Mouse (Mus musculus) monocyte, adult 2 months (primary cell): ENCODE measurements around the gene Atf7ip.

Experiments used
- DNase-seq, 2 experiments: peaks; one replicate each; pipeline ENCODE4 v3.0.0; 2022; ENCODE audit warnings: low spot score in 2 of 2, low read depth in 1 of 2

The Atf7ip gene

DNA sequence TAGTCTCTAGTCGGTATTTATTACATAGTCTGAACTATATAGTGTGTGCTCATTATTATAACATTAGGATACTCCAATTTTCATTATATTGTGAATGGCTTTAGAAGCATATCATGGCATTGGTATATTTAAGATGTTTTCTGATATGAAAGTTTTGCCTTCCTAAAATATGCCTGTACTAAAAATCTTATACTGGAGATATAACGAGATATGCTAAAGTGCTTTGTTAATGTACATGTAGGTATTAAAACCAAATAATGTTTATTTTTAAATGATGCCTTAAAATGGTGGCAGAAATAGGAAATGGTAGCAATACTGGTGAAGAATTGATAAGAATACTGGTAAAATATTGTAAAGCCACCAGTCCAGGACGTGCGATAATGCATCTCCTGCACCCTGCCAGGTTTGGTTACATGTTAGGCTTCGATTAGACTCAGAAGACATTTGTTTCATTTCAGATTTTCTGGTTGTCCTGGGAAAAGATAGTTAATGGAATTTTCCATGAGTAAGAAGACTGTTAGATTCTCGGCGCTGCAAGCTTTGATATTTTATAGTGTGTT is 45.7 kb downstream of the Atf7ip start:
- DNase-seq: no peak

DNA sequence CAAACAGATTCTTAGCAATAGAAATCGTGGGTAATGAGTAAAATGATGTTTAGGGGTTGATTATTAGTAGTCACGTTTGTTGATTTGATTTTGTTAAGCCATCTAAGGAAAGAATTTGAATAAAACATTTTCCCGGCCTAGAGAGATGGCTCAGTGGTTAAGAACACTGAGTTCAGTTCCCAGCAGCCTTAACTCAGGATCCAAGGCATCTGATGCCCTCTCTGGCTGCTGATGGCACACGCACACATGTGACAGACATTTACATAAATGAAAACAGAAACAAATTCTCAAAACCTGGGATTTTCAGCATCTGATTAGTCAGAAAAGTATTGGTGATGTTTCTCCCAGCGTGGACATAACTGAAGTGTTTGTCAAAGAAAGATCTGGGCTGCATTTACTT is 47.2 kb downstream of the Atf7ip start:
- DNase-seq: no peak

DNA sequence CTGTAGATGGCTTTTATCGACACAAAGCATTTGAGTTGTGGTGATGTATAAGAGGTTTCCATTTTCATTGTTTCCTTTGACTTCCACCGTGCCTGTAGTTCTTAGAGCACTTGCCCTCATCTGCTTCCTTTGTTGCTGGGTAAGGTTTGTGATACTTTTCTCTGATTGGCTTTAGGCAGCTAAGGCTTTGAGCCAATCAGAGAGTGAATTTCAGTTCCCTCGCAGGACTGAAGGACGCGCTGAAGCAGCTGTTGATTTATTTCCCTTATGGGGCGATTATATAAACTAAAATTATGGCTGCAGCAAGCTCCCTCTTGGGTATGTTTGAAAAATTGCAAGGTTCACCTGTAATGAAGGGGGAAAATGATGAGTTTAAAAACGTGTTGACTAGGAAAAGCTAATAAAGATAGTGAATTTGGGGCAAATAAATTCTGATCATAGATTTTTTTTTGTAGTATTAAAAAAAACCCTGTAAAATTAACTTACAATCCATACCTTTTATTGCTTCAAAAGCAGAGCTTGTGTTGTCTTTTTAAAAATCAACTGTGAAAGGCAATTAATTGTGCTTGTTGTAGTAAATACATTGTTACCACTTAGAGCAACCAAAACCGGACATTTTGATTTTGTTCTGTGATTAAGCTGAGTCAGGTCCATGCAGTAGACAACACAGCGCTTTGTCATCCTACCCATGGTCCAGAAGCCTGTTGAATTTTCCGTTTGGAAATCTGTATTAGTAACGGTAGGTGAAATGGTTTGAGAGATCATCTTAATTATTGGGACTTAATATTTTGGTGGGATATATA is 48.0 kb downstream of the Atf7ip start:
- DNase-seq: peak in 1 of 2 experiments; percentile 24

DNA sequence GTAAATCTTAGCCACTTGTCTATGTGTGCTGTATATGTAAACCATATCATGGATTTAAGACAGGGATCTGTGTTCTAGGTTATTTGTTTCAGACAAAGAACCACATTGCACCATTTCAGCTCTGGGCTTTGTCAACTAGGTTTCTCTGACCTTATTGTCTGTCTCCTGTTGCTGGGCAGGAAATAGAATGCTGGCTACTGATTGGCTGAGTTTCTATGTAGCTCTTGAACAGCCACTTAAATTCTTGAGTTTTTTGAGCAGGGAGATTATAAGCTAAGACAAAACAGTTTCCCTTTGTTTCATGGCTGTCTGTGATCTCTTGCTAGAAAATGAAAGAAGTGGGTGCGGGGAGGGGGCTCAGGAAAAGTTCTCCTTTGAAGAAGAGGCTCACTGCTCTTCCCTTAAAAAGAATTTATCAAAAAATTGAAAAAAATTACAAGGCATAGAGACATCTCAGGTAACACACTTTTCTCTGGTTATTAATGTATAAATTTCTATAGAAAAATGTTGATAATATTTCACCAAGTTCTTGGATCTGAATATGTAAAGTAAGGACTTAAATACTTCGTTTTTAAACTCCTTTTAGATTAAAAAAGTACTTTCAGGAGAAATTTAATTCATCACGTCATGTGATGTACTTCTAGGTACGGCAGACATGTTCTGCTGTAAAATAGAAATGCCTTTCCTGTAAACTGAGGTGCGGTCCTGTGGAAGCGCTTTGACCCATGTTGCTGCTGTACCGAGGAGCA is 49.0 kb downstream of the Atf7ip start:
- DNase-seq: no peak

DNA sequence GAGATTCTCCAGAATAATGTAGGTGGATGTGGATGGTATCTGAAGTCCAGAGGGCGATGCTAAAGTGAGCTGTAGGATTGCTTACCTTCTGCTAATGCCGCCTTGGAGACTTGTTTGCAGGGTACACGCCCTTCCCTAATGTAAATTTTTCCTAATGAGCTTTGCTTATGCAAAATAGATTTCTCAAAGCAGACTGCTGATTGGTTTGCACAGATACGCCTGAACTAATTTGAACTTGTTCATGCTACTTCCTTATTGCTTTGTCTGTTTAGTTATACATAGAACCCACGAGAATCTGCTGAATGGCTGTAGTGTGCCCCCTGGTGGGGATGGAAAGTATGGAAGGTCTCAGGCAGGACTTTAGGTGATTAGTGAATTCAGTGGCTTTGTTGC is 49.6 kb downstream of the Atf7ip start:
- peak; percentile 26 to 56 for DNase-seq

DNA sequence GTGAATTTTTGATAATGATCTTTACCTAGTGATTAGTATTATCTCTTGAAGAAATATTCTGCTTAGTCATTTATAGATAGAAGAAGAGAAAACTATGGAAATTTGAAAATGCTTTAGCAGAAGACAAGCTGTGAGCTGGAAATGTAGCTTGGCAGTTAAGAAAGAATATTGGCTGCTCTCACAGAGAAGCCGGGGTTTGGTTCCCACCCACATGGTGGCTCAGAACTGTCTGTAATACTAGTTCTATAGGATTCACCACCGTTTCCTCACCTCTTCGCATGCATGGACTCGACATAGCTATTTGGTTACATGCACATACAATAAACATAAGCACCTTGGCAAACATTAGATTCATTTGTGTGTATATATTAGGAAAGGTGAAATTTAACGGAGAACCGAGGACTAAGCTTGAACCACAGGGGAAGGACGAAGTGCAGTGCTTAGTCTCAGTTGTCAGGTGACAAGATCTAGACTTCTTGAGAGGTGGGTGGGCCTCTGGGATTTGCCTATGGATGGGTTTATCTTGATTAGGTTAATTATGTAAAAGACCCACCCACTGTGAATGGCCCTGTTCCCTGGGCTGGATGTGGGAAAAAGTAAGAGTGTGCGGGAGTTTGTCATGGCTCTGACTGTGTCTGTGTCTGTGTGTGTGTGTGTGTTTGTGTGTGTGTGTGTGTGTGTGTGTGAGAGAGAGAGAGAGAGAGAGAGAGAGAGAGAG is 52.5 kb downstream of the Atf7ip start:
- DNase-seq: no peak

DNA sequence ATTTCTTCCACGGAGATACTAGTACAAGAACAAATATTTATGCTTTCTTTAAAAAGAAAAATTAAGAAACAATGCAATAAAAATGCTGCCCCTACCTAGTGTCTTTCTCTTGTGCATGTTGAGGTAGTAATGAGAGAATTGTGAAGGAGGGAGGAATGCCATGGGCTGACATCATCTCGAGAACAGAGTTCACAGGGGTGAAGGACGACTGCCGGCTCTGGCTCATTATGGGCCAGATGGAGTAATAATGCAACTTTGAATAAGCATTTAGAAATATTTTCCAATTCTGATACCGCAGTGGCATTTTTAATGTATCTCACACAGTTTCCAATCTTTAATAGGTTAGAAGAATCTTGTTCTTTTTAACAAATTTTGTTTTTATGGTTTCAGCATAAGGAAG is 60.0 kb downstream of the Atf7ip start:
- DNase-seq: no peak

DNA sequence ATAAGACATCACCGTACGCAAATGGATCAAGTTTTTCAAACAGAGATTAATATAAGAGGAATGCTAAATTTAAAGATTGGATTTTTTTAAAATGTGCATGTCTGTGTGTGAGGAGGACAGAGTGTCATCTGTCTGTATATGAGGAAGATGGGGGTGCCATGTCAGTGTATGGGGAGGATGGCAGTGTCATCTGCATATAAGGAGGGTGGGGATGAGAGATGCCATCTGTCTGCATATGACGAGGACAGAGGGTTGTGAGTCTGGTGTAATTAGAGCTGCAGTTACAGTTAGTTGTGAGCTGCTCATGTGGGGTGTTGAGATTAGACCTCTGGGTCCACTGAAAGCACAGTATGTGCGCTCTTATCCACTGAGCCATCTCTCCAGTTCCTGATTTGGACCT is 84.8 kb downstream of the Atf7ip start:
- DNase-seq: no peak

DNA sequence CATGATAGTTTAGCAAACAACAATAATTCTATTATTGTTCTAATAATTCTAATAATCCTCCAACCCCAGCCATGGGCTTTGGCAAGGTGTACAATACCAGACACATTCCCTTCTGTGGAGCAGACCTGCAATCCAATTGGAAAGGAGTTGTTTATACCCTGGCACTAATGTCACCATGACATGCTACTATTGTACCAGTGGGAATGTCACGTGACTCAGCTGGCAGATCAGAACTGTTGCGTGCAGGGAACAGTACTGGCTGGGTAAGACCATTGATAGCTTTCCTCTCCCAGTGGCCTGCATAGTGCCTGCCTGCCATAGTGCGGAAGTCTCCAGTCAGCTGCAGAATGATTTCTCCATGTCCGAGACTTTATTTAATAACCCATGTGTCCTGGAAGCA is 88.6 kb downstream of the Atf7ip start:
- no peak for DNase-seq

DNA sequence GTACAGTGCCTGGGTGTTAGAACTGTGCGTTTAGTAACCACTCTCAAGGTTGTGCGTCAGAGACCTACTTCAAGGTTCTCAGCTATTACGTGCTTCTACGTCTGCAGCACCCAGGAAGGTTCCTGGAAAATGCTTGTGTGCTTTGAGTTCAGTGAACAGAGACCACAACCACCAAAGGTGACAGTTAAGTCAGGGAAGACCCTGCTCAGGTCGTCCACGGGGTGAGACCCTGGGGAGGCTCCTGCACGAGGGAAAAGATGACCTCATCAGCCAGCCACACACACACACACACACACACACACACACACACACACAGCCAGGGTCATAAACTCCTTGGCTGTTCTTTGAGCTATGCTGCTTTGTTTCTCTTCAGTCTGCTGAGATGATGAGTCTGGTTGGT is 96.6 kb downstream of the Atf7ip start:
- DNase-seq: no peak

DNA sequence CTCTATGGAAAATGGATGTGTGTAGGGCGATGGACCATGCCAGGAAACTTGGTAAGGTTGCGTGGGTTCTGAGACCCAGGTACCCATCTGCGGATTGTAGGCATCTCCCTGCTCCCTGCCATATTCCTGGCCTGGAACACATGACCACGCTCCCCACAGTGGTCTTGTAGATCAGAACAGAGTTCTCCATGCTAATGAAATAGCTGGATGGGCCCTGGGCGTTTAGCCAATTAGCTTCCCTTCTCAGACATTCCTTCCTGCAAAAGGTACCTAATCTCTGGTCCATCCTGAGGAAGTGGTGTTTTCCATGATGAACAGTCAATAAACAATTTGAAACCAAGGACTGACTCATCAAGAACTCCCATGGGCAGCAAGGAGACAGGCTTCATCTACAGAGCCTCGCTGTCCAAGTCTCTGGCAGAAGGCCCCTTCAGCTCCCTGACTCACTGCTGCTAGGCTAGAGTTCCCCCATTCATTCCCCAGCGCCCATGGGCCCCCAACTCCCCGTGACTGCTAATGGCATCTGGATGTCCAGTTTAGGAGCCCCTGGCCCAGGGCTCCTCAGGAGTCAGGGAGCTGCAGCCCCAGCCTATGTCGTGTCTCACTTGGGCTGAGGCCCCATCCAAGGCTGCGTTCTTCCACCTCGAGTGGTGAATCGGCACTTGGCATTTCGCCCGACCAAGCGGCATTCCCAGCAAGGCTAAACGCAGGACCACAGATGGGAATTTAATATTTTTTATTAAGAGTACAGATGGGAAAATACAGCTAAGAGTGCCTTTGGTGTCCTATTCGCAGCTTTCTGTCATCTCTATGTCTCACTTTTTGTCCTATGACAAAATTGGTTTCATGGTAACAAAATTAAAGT is 105.6 kb downstream of the Atf7ip start:
- no peak for DNase-seq

DNA sequence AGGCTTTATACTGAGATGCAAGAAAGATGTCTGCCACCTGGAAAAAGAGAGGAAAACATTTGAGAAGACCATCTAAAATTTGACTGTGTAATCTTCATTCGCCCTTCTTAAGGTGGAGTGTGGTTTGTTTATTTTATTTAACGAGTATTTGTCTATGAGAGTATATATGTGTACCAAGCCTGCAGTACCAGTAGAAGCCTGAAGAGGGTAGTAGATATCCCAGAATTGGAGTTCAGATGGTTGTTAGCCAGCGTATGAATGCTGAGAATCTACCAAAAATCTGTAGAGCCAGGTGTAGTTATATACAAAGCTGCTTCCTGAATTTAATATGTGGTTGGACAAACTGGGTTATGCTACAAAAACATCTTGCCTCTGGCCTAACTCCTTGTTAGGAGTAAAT is 106.3 kb downstream of the Atf7ip start:
- no peak for DNase-seq

DNA sequence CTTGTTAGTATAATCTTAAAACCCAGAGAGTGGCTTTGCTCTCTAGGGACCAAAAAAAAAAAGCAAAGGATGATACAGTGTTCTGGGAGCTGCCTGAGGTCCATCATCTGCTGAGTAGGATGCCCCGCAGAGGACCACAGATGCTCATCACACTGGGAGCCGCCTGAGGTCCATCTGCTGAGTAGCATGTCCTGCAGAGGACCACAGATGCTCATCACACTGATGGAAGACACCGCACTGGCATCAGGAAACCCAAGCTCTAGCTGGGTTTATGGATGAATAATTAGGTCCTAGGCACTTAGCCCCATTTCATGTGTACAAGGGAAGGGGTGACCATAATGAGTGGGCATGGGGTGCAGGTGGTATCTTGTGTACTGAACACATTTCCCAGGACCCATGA is 108.2 kb downstream of the Atf7ip start:
- no peak for DNase-seq

DNA sequence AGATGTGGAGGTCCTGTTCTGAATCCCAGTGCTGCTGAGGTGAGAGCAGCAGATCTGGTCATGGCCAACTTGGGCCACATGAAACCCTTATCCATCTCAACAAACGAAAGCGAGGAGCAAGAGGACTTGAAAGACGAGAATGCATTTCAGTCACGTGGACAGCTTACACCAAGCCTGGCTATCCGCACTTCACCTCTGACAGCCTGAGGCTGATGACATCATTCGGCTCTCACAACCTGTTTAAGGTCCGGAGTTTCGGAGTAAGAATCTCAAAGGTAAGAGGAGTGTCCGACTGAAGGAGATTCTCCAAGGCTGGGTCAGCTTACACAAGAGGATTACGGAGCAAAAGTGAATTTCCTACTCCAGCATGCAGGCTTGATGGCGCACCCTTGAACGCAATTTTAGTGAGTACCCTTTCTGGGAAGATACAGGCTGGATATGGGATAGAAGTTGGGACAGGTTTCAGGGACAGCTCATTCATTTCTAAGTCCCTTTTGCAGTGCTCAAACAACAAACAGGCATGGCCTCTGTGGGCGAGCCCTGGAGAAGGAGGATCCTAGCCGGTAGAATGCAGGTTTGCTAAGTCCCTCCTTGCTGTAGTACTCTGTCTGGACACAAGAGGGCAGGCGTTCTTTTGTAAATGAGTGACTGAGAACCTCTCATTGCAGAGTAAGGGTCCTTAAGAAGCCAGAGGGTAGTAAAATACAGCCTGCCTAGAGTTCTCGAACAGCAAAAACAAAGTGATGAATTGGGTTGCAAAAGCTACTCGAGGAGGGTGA is 114.6 kb downstream of the Atf7ip start:
- peak; percentile 16 to 29 for DNase-seq

DNA sequence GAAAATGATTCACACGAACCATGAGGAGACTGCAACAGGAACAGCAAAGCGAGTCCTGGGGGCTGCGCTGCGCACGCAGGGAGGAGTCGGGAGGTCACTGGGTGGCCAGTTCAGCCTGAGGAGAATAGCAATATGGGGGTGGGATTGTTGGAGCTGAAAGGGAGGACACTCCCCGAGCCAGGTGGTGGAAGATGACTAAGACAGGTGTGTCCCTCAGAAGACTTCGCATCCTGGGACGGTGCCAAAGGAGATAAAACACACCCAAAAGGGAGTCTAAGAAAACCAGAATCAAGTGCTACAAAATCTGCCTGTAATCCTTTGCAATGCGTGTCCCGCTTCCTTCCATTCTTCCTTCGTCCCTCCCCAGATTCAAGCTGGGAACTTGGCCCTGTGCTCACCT is 119.5 kb downstream of the Atf7ip start:
- no peak for DNase-seq

DNA sequence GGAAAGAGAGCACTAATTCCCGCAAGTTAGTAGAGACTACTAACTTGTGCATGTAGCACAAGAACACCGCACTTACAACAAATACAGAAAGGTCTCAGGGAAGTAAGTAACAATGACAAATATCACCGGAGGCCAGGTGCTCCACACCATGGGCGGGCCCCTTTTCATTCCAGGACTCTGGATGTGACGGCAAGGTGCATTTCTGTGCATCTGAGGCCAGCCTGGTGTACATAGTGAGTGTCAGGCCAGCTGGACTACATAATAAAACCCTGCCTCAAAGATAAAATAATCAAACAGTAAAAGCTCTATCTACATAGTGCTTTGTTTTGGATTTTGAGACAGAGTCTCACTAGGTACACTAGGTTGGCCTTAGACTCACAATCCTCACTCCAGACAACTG is 123.7 kb downstream of the Atf7ip start:
- DNase-seq: no peak

DNA sequence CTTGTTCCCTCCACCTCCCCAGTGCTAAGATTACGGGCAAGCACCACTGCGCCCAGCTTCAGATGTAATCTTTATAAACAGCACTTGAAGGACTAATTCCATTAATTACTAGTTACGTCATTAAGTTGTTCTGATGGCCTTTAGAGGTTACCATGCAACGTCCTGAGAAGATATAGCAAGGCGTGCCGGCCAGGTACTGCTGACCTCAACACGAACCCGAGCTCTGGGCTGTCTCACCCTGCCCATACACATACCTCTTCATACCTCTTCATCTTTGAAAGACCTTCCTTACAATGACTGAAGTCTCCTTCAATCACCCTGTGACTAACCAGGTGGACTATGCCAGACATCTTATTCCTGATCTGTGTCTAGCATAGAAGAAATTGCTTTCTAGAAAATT is 125.6 kb downstream of the Atf7ip start:
- DNase-seq: no peak

DNA sequence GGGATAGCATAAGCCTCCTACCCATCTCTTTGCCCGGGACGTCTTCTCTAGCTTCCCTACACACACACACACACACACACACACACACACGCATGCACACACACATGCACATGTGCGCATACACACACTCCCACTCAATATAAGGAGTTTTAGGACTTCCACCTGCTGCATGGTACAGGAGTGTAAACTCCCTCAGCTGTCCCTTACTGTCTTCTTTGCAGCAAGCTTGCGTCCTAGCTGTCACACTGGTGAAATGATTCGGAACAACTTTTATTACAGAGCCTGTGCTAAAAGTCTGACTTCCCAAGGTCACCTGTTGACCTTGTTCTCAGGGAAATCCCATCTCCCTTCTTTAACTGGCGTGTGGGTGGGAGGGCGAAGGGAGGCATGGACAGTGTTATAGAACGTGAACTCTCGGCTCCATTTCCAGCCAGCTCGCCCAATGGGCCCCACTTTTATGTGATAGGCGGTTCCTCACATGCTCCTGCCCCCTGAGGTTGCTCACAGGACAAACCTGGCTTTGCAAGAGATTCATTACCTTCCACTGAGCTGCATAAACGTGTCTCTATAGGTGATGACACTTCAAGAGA is 126.1 kb downstream of the Atf7ip start:
- no peak for DNase-seq

DNA sequence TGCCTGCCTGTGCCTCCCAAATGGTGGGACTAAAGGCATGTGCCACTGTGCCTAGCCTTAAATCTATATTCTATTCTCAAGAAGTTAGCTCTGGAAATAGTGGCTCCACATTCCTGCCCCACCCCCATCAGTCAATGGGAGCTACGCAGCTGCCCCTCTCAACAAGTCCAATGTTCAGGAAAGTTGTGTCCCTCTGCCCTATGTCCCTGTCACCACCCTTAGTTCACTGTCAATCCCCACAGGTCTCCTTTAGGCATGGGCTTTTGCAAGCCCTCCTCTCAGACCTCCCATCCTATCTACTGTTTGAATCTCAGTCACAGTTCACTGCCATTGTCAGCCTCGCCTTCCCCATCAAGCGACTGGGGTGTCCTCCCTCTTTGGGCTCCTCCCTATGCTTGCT is 127.2 kb downstream of the Atf7ip start:
- DNase-seq: no peak

DNA sequence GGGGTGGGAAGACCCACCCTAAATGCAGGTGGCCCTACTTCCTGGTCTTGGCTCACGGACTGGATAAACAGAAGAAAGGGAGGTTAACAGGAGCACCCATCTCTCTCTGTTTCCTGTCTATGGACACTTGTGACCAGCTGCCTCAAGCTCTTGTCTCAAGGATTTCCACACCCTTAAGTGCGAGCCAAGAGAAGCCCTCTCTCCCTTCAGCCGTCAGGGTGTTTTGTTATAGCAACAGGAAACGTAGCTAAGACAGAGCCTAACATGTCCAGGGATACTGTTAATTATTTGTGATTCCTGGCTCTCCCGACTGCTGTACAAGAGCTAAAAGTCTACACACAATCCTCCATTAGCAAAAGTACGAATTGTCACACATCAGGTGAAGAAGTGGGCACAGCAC is 127.8 kb downstream of the Atf7ip start:
- no peak for DNase-seq
